Mouse (Mus musculus) cerebellum, postnatal 10 days (tissue): ENCODE results near the gene Gm49337.

Experiments used
- DNase-seq, 2 experiments: peaks; one replicate each; pipeline ENCODE4 v3.0.0; 2021; ENCODE audit warnings: mixed read lengths in 2 of 2

Gm49337 gene

GRCm38 (mm10) chr4:116342119-116342518, 168.9 kb downstream of the Gm49337 start:
- peak; percentile 81 to 84 for DNase-seq
